Mouse (Mus musculus) kidney, embryonic 16.5 days (tissue): ENCODE data around the gene Pcnx2. TPM values are rescaled to one million over a fixed set of nuclear protein-coding genes. Genes with fewer than 3 reads are reported as not detected.

ENCODE experiments used
- ATAC-seq: fragments of 200-750 bp; cut with Nextera tagmentation; 2 replicates; pipeline ENCODE4 v1.8.0; 2017; ENCODE audit warnings: moderate TSS enrichment; ENCODE audit not compliant: low FRiP score, low TSS enrichment
- H3K27ac ChIP-seq: fragments of 300-500 bp; sonication (generic); 2 replicates; pipeline ENCODE4 v1.5.1; 2014; ENCODE audit warnings: low read length
- H3K27me3 ChIP-seq: fragments of 300-500 bp; sonication (generic); 2 replicates; pipeline ENCODE4 v1.6.1; 2014; ENCODE audit warnings: low read length, control low read depth, mixed read lengths; ENCODE audit not compliant: insufficient read depth
- H3K36me3 ChIP-seq: fragments of 300-500 bp; sonication (generic); 2 replicates; pipeline ENCODE4 v1.6.1; 2014; ENCODE audit warnings: low read length, control low read depth, mixed read lengths; ENCODE audit not compliant: insufficient read depth
- H3K4me1 ChIP-seq: fragments of 300-500 bp; sonication (generic); 2 replicates; pipeline ENCODE4 v1.6.1; 2014; ENCODE audit warnings: low read length, control low read depth, mixed read lengths; ENCODE audit not compliant: insufficient read depth
- H3K4me2 ChIP-seq: fragments of 300-500 bp; sonication (generic); replicated peaks from 2 replicates; pipeline ENCODE4 v1.6.1; 2014; ENCODE audit warnings: low read depth, low read length
- H3K4me3 ChIP-seq: fragments of 300-500 bp; sonication (generic); 2 replicates; pipeline ENCODE4 v1.5.1; 2014; ENCODE audit warnings: mild to moderate bottlenecking, low read length
- H3K9ac ChIP-seq: fragments of 300-500 bp; sonication (generic); replicated peaks from 2 replicates; pipeline ENCODE4 v1.6.1; 2014; ENCODE audit warnings: low read length
- H3K9me3 ChIP-seq: fragments of 300-500 bp; sonication (generic); 2 replicates; pipeline ENCODE4 v1.6.1; 2016; ENCODE audit warnings: low read length, control low read depth
- WGBS: fragments of 180-500 bp; shearing (Covaris S2); extraction: QIAGEN DNeasy Blood & Tissue Kit; methylation state at CpG from one replicate; pipeline ENCODE4 v1.1.7; 2014; 5-methylcytosine and 5-hydroxymethylcytosine counted together
- polyA plus RNA-seq: library from polyadenylated mRNA; unstranded; fragments of >200 nt; fragmentation: Nextera tagmentation; extraction: Ambion mirVana; gene quantifications from 2 replicates; pipeline ENCODE4 v1.2.1, GENCODE M21; 2015

The Pcnx2 gene
- polyA plus RNA-seq, 1 experiment from 2014 or later: 0.27 TPM

DNA sequence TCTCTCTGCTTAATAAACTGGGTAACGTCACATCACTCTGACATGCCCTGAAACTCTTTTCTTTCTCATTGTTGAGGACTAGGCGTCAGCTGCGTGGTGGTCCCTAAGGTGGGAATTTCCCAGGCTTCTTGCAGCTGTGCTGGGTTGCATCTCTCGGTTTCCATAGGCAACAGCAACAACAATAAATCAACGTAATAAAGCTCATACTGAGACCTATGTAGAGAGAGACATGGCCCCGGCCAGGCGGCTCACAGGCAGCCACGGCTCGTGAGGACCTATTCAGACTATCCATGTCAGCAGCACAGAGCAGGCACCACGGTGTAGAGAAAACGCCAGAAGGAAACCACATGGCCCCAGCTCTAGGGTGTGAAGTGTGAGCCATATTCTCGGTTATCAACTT, 50.3 kb downstream of the Pcnx2 start:
- H3K27me3 ChIP-seq: no peaks in the 10 kb centered on the region
- no peaks in the 10 kb centered on the region for H3K36me3 ChIP-seq
- no peak overlapping the region for H3K4me3 ChIP-seq
- ATAC-seq: no peak
- no peak overlapping the region for H3K9ac ChIP-seq
- no peaks in the 10 kb centered on the region for H3K9me3 ChIP-seq
- 27% methylated on average over 12 of the region's 12 CpGs for WGBS
- no peak overlapping the region for H3K27ac ChIP-seq
- no peak overlapping the region for H3K4me2 ChIP-seq
- peaks cover 16% of the 10 kb centered on the region for H3K4me1 ChIP-seq

DNA sequence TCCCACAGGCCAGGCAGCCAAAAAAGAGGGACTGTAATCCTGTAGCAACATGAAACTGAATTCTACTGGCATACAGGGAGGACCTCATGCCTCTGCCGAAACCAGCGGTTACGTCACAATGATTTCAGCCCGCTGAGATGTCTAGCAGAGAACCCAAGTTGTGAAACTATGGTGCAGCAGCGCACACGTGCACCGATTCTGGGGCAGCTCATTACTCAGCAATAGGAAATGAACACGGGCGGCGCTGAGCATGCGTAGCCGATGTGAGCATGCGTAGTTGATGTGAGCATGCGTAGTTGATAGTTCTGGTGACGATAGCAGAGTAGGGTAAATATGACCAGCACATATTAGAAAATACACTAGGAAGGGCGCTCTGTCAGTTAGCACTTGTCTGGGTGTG, 52.8 kb downstream of the Pcnx2 start:
- no peaks in the 10 kb centered on the region for H3K9me3 ChIP-seq
- no peak overlapping the region for H3K9ac ChIP-seq
- no peaks in the 10 kb centered on the region for H3K27me3 ChIP-seq
- no peak overlapping the region for H3K27ac ChIP-seq
- H3K4me3 ChIP-seq: no peak overlapping the region
- H3K4me1 ChIP-seq: peaks cover 9% of the 10 kb centered on the region; the same call in 1 of the 2 replicates
- no peaks in the 10 kb centered on the region for H3K36me3 ChIP-seq
- no peak overlapping the region for H3K4me2 ChIP-seq
- ATAC-seq: no peak
- 95% methylated on average over 16 of the region's 16 CpGs for WGBS

DNA sequence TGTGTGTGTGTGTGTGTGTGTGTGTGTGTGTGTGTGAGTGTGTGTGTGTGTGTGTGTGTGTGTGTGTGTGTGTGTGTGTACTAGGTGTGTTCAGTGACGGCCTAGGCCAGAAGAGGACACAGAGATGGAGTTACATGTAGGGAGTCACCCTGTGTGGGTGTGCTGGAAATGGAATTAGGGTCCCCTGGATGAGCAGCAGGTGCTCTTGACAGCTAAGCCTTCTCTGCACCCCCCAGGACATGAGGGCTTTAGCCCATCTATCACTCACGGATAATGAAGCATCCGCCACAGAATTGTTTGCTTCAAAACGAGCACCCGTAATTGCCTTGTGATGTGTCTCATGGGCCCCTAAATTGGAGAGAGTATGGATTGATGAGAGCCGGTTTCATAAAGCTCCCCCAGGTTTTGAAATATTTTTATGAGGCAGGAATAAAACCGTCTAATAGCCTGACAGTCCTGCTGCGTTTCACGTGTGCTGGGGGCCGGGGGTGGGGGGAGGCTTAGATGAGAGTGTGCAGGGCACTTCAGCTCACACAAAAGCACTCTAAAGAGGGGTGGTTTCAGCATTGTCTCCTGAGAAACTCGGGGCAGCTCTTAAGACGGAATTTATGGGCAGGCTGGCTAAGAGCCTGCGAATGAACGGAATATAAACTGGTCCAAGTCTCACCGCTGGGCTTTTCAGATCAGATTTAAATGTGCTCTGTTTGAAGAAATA, 54.8 kb downstream of the Pcnx2 start:
- Histone ChIP-seq H3K27me3 (no peaks in the 10 kb centered on the region), H3K4me3 (no peak overlapping the region), H3K27ac (no peak overlapping the region), H3K4me1 (peaks cover 9% of the 10 kb centered on the region; the same call in 1 of the 2 replicates), H3K36me3 (no peaks in the 10 kb centered on the region), H3K4me2 (no peak overlapping the region), H3K9ac (no peak overlapping the region), H3K9me3 (no peaks in the 10 kb centered on the region)
- 40% methylated on average over 15 of the region's 15 CpGs for WGBS
- no peak for ATAC-seq

DNA sequence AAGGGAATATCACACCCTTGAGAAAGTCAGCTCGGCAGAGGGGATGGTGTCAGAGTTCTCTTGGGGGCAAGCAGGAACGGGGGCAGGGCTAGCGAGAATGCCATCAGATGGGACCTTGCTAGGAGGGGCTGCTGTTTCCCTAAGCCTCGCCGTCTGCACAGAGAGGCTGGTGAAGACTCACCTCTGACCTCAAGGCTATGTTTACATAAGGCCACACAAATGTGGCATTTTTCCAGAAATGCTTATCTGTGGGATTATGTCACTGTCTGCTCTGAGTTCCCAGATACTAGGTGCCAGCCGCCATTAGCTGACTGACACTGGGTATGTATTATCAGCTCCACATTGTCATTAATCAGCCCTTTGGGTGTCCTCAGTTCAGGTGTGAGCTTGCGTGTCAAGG, 56.0 kb downstream of the Pcnx2 start:
- no peak for ATAC-seq
- no peaks in the 10 kb centered on the region for H3K9me3 ChIP-seq
- H3K4me3 ChIP-seq: no peak overlapping the region
- no peaks in the 10 kb centered on the region for H3K36me3 ChIP-seq
- no peak overlapping the region for H3K9ac ChIP-seq
- 45% methylated on average over 7 of the region's 7 CpGs for WGBS
- 0 out of 2 replicates have a peak, but pooled peaks cover 3% of the 10 kb centered on the region for H3K4me1 ChIP-seq
- H3K27ac ChIP-seq: no peak overlapping the region
- no peaks in the 10 kb centered on the region for H3K27me3 ChIP-seq
- H3K4me2 ChIP-seq: no peak overlapping the region

DNA sequence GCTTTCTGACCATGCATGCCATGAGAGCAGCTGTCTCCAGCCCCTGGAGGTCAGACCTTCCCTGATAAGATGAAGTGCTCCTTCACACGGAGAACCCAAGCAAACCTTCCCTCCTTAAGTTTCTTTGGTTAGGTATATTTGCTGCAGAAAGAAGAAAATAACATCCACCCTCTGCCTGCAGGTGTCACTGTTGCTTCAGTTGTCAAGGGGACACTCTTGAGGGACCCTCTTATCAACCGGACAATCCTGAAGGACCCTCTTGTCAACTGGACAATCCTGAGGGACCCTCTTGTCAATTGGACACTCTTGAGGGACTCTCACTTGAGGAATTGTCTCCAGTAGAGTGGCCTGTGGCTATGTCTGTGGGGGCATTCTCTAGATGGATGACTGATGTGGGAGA, 73.4 kb downstream of the Pcnx2 start:
- Histone ChIP-seq H3K27ac (no peak overlapping the region), H3K4me2 (no peak overlapping the region), H3K9me3 (no peaks in the 10 kb centered on the region), H3K4me1 (peaks cover 5% of the 10 kb centered on the region), H3K27me3 (no peaks in the 10 kb centered on the region), H3K36me3 (no peaks in the 10 kb centered on the region), H3K9ac (no peak overlapping the region), H3K4me3 (no peak overlapping the region)
- WGBS: 38% methylated on average over 2 of the region's 2 CpGs
- ATAC-seq: no peak

DNA sequence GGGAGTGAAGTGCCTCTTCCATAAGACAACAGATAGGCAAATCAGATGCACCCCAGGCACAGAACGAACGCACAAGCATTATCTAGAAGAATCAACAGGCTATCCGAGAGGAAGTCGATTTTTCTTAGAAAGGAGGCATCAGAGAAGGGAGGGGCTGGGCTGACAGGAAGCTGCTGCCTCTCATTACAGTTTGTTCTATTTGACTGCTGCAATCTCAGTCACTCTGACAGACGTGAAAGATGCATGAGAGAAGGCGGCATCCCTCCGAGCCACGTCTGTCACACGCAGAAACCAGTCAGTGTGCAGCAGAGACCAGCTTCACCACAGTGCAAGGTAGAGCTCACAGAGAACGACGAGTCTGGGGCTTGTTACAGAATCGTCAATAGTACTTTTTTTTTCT, 74.4 kb downstream of the Pcnx2 start:
- no peak for ATAC-seq
- Histone ChIP-seq H3K9ac (0 out of 2 replicates have a peak overlapping the region, but pooled peaks have one; percentile 14), H3K4me3 (no peak overlapping the region), H3K4me2 (no peak overlapping the region), H3K36me3 (no peaks in the 10 kb centered on the region), H3K9me3 (no peaks in the 10 kb centered on the region), H3K4me1 (peaks cover 5% of the 10 kb centered on the region), H3K27ac (no peak overlapping the region), H3K27me3 (no peaks in the 10 kb centered on the region)
- 61% methylated on average over 12 of the region's 12 CpGs for WGBS

DNA sequence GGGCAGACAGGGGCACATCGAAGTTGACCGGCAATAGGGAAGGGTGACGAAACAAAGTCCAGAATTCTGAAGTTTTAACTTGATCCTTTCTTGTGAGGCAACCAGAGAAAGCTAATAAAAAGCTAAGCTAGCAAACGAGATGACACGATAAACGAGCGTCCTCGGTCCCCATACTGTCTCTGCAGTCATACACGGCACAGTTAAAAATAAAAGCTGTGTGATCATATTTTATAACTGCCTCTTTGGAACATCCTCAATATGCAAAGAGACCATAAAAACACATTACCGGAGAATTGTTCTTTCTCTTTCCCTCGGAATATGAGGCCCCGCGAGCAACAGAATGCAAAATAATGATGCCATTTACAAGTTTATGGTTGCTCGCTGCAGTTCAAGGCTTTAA, 76.1 kb downstream of the Pcnx2 start:
- no peak overlapping the region for H3K9ac ChIP-seq
- no peak overlapping the region for H3K4me3 ChIP-seq
- ATAC-seq: no peak
- peaks cover 5% of the 10 kb centered on the region for H3K4me1 ChIP-seq
- H3K36me3 ChIP-seq: no peaks in the 10 kb centered on the region
- H3K27ac ChIP-seq: no peak overlapping the region
- H3K9me3 ChIP-seq: no peaks in the 10 kb centered on the region
- WGBS: 47% methylated on average over 14 of the region's 14 CpGs
- no peaks in the 10 kb centered on the region for H3K27me3 ChIP-seq
- H3K4me2 ChIP-seq: no peak overlapping the region; the same call in 1 of the 2 replicates

DNA sequence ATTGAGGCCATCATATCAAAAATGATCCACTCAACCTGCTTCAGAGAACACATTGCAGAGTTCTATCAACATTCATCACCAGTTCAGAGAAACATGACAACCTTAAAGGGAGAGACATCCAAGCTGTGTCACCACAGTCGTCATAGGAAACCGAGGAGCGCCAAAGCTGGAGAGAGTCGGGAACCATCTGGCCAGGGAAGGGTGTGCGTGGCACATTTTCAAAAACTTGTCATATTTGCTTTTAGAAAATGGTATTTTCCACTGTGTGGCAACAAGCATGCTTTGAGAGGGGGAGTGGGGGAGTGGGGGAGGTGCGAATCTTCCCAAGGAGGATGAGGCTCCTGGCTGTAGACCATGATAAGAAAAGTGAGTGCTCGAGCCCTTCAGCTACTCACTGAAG, 78.3 kb downstream of the Pcnx2 start:
- Histone ChIP-seq H3K27ac (no peak overlapping the region), H3K4me1 (peaks cover 5% of the 10 kb centered on the region), H3K36me3 (no peaks in the 10 kb centered on the region), H3K4me3 (no peak overlapping the region), H3K4me2 (no peak overlapping the region), H3K9me3 (peaks cover 2% of the 10 kb centered on the region; the same call in 1 of the 2 replicates), H3K27me3 (no peaks in the 10 kb centered on the region), H3K9ac (no peak overlapping the region)
- WGBS: 63% methylated on average over 7 of the region's 7 CpGs
- ATAC-seq: no peak

DNA sequence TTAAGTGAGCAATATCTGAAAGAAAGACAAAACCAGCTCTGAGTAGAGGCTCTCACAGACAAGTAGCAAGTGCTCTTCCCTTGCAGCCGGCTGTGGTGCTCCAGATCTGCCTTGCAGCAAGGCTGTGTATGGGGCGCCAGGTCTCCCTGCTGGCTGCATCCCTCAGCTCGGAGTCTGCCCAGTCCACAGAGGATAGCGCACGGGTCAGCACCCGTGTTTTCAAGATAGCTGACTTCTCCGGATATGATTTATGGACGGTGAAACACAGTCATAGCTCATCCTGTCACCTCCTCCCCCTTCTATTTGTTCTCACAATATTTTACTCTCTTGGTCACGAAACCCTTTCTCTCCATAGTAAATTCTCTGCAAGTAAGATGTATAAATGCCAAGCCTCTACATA, 79.3 kb downstream of the Pcnx2 start:
- H3K27me3 ChIP-seq: no peaks in the 10 kb centered on the region
- H3K4me1 ChIP-seq: peaks cover 4% of the 10 kb centered on the region
- no peaks in the 10 kb centered on the region for H3K36me3 ChIP-seq
- H3K9me3 ChIP-seq: peaks cover 8% of the 10 kb centered on the region; the same call in 1 of the 2 replicates
- H3K4me3 ChIP-seq: no peak overlapping the region
- ATAC-seq: peak; percentile 63
- H3K4me2 ChIP-seq: no peak overlapping the region
- WGBS: 15% methylated on average over 9 of the region's 9 CpGs
- H3K27ac ChIP-seq: no peak overlapping the region
- no peak overlapping the region for H3K9ac ChIP-seq

DNA sequence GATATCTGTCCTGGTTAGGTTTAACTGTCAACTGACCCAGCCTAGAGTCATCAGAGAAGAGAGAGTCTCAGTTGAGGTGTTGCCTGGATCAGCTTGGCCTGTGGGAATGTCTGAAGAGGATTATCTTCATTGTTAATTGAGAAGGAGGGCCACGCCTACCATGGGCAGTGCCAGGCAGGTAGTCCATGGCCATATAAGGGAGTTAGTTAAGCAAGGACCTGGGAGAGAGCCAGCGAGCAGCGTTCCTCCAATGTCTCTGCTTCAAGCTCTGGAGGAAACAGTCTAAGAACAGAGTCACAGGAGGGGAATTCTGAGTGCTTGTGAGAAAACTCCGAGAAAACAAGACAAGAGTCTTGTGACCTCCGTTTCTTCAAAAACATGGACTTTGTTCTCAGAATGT, 81.4 kb downstream of the Pcnx2 start:
- peaks cover 8% of the 10 kb centered on the region; the same call in 1 of the 2 replicates for H3K9me3 ChIP-seq
- ATAC-seq: no peak
- 76% methylated on average over 5 of the region's 5 CpGs for WGBS

More for the DNA sequence above, 81.4 kb downstream of the Pcnx2 start:
- no peak overlapping the region for H3K4me3 ChIP-seq
- no peaks in the 10 kb centered on the region for H3K36me3 ChIP-seq
- no peaks in the 10 kb centered on the region for H3K27me3 ChIP-seq
- no peak overlapping the region for H3K9ac ChIP-seq
- H3K4me1 ChIP-seq: no peaks in the 10 kb centered on the region
- H3K27ac ChIP-seq: no peak overlapping the region
- no peak overlapping the region for H3K4me2 ChIP-seq
